Mouse (Mus musculus) hindbrain, embryonic 10.5 days (tissue): ENCODE results near the gene Apbb2. TPM values are rescaled to one million over a fixed set of nuclear protein-coding genes. Genes with fewer than 3 reads are reported as not detected.
A peak's percentile ranks its signal among the peaks of the same experiment; 100 is the strongest.

Source experiments
- DNase-seq: peaks from one replicate; pipeline ENCODE4 v3.0.0-alpha.2; 2017; ENCODE audit warnings: low spot score
- H3K27ac ChIP-seq: fragments of 300-500 bp; sonication (generic); 2 replicates; pipeline ENCODE4 v1.5.1; 2016; ENCODE audit warnings: mild to moderate bottlenecking, moderate library complexity
- H3K27me3 ChIP-seq: fragments of 300-500 bp; sonication (generic); 2 replicates; pipeline ENCODE4 v1.6.1; 2016; ENCODE audit warnings: mild to moderate bottlenecking; ENCODE audit not compliant: poor library complexity, insufficient read depth, severe bottlenecking
- H3K36me3 ChIP-seq: fragments of 300-500 bp; sonication (generic); 2 replicates; pipeline ENCODE4 v1.6.1; 2016; ENCODE audit warnings: mild to moderate bottlenecking, moderate library complexity
- H3K4me1 ChIP-seq: fragments of 300-500 bp; sonication (generic); replicated peaks from 2 replicates; pipeline ENCODE4 v1.6.1; 2016; ENCODE audit warnings: mild to moderate bottlenecking
- H3K4me3 ChIP-seq: fragments of 300-500 bp; sonication (generic); 2 replicates; pipeline ENCODE4 v1.5.1; 2016; ENCODE audit warnings: mild to moderate bottlenecking, moderate library complexity
- H3K9me3 ChIP-seq: fragments of 300-500 bp; sonication (generic); 2 replicates; pipeline ENCODE4 v1.6.1; 2016; ENCODE audit warnings: mild to moderate bottlenecking, moderate library complexity
- WGBS: fragments of 180-500 bp; shearing (Covaris S2); methylation state at CpG from one replicate; pipeline ENCODE4 v1.1.7; 2016; 5-methylcytosine and 5-hydroxymethylcytosine counted together
- polyA plus RNA-seq: library from polyadenylated mRNA; unstranded; fragments of >200 nt; fragmentation: Nextera tagmentation; extraction: Ambion mirVana; gene quantifications from 2 replicates; pipeline ENCODE4 v1.2.1, GENCODE M21; 2016

Apbb2 gene
- polyA plus RNA-seq, 1 experiment from 2014 or later: 44.4 TPM

DNA sequence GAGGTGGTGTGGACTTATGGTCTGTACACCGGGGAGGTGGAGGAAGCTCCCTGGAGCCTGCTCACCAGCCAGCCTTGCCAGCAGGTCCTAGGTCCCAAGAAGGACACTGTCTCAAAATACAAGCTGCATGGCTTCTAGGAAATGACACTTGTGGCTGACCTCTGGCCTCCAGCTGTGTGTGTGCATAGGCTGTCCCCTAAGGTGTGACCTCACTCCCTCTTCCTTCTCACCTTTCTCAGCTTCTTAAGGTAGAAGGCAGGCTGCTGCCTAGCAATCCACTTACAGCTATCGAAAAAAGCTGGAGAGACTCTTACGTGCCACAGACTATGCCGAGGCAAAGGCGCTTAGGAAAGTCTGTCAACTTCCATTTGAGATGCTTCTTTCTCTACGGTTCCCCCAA is 142.8 kb downstream of the Apbb2 start:
- H3K36me3 ChIP-seq: no peaks in the 10 kb centered on the region
- WGBS: 85% methylated on average over 6 of the region's 6 CpGs
- H3K27ac ChIP-seq: no peak overlapping the region
- DNase-seq: no peak
- no peaks in the 10 kb centered on the region for H3K27me3 ChIP-seq
- no peaks in the 10 kb centered on the region for H3K9me3 ChIP-seq
- peaks cover 15% of the 10 kb centered on the region for H3K4me1 ChIP-seq
- H3K4me3 ChIP-seq: no peak overlapping the region

DNA sequence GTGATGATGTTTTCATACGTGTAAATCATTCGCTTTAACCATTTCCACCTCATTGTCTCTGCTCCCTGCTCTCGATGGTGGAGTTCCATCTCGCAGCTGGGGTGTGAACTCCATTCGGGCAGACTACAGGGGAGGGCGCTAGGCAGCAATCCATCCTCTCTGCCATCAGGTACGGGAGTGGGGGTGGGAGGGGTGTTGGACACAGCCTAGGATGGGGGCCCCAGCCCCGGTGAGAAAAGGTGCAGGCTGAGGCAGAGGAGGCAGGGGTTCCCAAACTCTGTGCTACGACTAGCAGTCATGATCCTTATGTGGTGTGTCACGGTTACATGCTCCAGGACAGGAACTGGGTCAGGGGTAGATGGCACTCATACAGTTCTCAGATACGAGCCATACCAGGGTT is 144.4 kb downstream of the Apbb2 start:
- Histone ChIP-seq H3K27me3 (no peaks in the 10 kb centered on the region), H3K9me3 (no peaks in the 10 kb centered on the region), H3K27ac (peak overlapping the region; percentile 81), H3K4me3 (no peak overlapping the region), H3K36me3 (no peaks in the 10 kb centered on the region), H3K4me1 (peaks cover 15% of the 10 kb centered on the region)
- WGBS: 79% methylated on average over 11 of the region's 11 CpGs
- no peak for DNase-seq

DNA sequence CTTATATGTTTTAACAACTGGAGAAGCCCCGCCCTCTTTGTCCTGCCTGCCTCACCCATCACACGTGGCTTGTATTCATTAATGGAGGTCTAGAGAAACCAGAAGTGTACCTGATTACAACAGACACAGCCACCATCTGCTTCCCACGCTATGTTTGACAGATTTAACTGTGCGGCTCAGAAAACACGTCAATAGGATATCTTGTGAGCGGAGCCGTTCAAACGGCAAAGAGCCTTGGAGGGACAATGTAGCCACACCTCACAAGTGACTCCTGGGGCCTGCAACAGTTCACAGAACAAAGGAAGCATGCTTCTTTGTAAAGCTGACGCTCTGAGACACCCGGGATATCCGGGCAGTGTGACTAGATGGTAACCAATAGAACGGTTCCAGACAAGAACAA is 145.0 kb downstream of the Apbb2 start:
- H3K9me3 ChIP-seq: no peaks in the 10 kb centered on the region
- H3K4me1 ChIP-seq: peaks cover 15% of the 10 kb centered on the region
- no peaks in the 10 kb centered on the region for H3K36me3 ChIP-seq
- no peaks in the 10 kb centered on the region for H3K27me3 ChIP-seq
- H3K27ac ChIP-seq: peak overlapping the region; percentile 81
- H3K4me3 ChIP-seq: no peak overlapping the region
- WGBS: 34% methylated on average over 12 of the region's 12 CpGs
- peak; percentile 25 for DNase-seq

DNA sequence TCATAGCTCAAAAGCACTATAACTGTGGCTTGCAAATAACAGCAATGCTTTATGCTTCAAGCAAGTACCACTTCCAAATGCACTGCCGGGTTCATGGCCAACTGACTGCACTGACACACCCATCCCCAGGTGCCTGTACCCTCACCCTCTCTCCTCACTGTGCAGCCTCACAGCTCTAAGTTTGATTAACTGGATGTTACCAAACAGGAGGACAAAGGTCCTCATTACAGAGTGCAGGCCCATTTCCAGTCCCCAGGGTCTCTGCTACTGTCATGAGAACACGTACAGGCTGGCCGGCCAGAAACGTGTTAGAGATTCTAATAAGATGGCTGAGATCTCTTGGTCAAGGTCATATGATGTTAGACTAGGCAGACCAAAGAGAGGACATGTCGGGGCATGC is 147.7 kb downstream of the Apbb2 start:
- Histone ChIP-seq H3K4me3 (no peak overlapping the region), H3K27me3 (no peaks in the 10 kb centered on the region), H3K4me1 (peaks cover 12% of the 10 kb centered on the region), H3K36me3 (no peaks in the 10 kb centered on the region), H3K9me3 (no peaks in the 10 kb centered on the region), H3K27ac (no peak overlapping the region)
- DNase-seq: no peak
- 90% methylated on average over 5 of the region's 5 CpGs for WGBS

DNA sequence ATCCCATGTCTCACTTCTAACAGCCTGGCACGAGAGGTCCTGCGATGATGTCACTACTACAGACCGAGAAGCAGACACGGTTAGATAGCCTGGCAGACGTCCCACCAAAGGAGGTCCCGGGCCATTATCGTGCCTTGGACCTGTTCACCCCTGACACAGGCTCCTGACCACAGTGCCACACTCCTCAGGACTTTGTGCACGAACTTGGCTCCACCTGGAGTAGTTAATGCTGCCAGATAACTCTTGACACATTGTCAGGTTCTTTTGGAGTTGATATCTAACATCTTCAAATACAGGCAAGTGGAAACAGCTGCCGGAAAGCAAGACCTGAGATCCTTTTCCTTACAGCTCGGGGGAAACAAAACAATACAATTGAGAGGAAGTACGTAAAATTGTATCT is 148.9 kb downstream of the Apbb2 start:
- 89% methylated on average over 11 of the region's 11 CpGs for WGBS
- no peak for DNase-seq
- no peaks in the 10 kb centered on the region for H3K36me3 ChIP-seq

DNA sequence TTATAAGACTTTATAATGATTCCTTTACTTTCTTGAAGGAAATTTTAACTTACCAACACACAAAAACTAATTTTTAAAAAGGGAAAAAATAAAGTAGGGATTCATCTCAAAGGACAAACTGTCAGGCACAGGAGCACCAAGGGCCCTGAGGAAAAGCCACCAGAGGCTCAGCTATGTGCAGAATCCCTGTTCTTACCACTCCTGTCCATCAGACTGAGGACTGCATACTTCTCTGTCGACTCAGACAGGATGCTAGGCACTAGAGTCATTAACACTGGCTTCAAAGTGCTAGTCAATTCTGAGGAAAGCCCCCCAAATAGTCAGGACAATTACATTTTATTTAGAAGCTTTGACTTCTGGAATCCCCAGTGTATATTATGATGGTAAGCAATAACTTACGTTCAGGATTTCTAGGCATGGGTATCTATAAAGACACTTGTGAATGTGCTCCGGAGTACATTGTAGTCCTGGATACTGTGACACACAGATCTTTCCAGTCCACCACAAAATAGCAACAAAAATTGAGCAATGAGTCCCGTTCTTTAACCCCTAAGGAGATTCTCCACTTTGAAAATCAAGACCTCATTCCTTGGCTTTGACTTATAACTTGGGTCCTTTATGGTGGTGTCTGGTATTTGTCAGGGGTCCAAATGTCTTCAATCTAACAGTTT is 150.1 kb downstream of the Apbb2 start:
- Histone ChIP-seq H3K27ac (no peak overlapping the region), H3K27me3 (no peaks in the 10 kb centered on the region), H3K36me3 (no peaks in the 10 kb centered on the region), H3K9me3 (no peaks in the 10 kb centered on the region), H3K4me1 (peaks cover under 1% of the 10 kb centered on the region), H3K4me3 (no peak overlapping the region)
- no peak for DNase-seq
- WGBS: 89% methylated on average over 4 of the region's 4 CpGs

More for the DNA sequence above, 148.9 kb downstream of the Apbb2 start:
- Histone ChIP-seq H3K27me3 (no peaks in the 10 kb centered on the region), H3K9me3 (no peaks in the 10 kb centered on the region), H3K4me1 (peaks cover 12% of the 10 kb centered on the region), H3K27ac (no peak overlapping the region), H3K4me3 (no peak overlapping the region)

DNA sequence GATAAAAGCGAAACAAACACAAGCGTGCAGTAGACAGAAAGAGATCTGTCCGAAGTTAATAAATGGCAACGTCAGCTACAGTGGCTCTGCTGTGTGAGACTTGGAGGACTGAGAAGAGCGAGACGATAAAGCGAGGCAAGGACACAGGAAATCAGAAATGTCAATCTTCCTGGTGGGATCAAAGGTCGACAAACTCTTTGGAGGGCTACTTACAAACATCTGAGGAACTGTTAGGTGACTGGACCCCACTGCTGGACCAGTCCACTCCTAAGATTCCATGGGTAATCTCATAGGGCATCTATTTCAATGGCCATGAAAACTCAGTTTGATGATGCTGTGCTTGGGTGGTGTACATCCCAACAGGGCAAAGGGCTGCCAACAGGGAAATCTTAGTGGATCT is 155.9 kb downstream of the Apbb2 start:
- Histone ChIP-seq H3K4me1 (no peaks in the 10 kb centered on the region), H3K36me3 (peaks cover 8% of the 10 kb centered on the region), H3K27ac (no peak overlapping the region), H3K27me3 (no peaks in the 10 kb centered on the region), H3K4me3 (no peak overlapping the region), H3K9me3 (no peaks in the 10 kb centered on the region)
- 77% methylated on average over 8 of the region's 8 CpGs for whole genome bisulfite sequencing
- DNase-seq: no peak

DNA sequence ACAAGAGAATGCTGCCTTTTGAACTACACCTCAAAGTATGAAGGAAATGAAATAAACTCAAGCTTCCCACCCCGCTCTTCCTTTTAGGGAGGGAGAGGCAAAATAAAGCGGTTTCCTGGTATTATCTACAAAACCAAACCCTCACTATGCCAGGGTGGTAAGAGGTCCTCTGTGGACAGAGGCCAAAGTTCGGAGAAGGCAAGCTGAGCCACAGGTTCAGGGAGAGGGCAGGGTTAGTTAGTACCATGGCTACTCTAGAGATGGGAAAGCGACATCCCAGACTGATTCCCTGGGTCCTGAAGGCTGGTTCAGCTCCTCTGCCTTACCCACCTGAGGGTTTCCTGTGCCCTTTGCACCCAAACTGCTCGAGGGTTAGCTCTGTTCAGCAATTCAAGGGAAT is 159.7 kb downstream of the Apbb2 start:
- Histone ChIP-seq H3K9me3 (no peaks in the 10 kb centered on the region), H3K4me3 (no peak overlapping the region), H3K4me1 (no peaks in the 10 kb centered on the region), H3K36me3 (peaks cover 8% of the 10 kb centered on the region), H3K27me3 (no peaks in the 10 kb centered on the region), H3K27ac (no peak overlapping the region)
- 83% methylated on average over 5 of the region's 5 CpGs for WGBS
- DNase-seq: no peak

DNA sequence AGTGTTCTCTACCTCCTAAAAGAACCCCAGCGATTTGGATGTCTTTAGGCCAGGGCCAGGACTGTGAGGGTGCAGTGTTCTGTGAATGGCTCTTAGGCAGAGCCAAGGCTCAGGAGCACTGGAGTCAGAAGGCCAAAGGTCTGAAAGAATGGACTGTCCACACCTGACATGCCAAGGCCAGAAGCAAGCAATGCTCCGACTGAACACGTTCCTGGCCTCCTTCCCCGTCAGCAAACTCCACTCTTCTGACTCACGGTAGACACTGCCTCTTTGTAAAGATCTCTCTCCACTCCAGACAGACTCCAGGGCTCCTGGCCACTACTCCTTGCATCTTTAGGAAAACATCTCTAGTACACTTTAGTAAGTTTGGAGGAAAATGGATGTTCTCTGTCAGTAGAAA is 163.3 kb downstream of the Apbb2 start:
- WGBS: 91% methylated on average over 5 of the region's 5 CpGs
- Histone ChIP-seq H3K27me3 (no peaks in the 10 kb centered on the region), H3K9me3 (no peaks in the 10 kb centered on the region), H3K27ac (no peak overlapping the region), H3K4me1 (no peaks in the 10 kb centered on the region), H3K4me3 (no peak overlapping the region), H3K36me3 (peaks cover 16% of the 10 kb centered on the region)
- DNase-seq: no peak

DNA sequence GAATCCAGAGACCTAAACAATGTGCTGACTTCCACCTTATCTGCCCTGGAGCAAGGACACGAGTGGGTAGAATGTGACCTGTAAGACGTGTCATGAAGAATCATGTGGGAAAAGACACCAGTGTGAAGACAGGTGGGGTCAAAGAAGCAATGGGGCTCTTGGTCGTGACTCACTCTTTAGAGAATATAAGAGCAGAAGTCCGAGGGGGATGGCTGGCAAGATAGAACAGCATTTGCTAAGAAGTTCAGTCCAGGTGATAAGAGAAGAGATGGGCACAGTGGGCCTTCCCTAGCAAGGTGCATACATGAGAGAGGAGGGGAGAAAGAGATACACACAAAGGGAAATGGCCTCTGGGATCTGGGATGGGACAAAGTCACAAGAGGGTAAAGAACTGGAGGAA is 163.8 kb downstream of the Apbb2 start:
- Histone ChIP-seq H3K4me1 (no peaks in the 10 kb centered on the region), H3K27ac (no peak overlapping the region), H3K27me3 (no peaks in the 10 kb centered on the region), H3K9me3 (no peaks in the 10 kb centered on the region), H3K36me3 (peaks cover 20% of the 10 kb centered on the region), H3K4me3 (no peak overlapping the region)
- no peak for DNase-seq
- WGBS: 86% methylated on average over 4 of the region's 4 CpGs

DNA sequence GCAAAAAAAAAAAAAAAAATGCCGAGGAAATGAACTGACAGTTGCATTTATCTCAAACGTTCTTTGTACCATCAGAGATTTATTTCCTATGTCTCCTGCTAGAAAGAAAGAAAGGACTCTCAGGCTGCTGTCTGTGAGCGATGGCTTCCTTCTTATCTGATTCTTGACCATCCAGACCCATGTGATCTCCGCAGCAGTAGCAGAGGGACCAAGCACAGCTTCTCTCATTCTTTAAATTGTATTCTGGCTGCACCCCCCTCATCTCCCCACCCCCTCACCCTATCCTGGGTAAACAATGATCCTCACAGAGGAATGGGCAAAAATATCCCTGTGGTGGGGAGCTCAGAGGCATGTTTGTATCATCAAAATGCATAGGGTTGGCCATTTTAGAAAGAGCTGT is 165.5 kb downstream of the Apbb2 start:
- 88% methylated on average over 4 of the region's 4 CpGs for WGBS
- Histone ChIP-seq H3K36me3 (peaks cover 20% of the 10 kb centered on the region), H3K4me1 (no peaks in the 10 kb centered on the region), H3K27me3 (no peaks in the 10 kb centered on the region), H3K4me3 (no peak overlapping the region), H3K27ac (no peak overlapping the region), H3K9me3 (no peaks in the 10 kb centered on the region)
- DNase-seq: no peak

DNA sequence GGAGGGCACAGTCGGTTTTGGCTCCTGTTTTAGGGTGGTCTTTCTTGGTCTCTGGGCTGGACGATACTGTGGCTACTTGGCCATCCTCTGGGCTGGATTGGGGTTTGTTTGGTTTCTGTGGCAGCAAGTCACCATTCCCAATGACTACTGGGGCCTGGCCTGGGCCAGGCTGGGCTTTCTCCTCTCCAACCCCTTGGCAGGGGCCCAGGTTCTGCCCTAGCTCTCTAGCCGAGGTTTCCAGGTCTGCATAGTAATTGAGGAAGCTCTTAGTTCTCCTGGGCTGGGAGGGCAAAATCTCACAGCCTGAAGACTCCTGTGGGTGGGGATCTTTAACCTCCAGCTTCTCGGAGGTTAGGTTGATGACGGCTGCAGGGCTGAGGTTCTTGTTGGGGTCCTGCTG is 167.0 kb downstream of the Apbb2 start:
- WGBS: 86% methylated on average over 5 of the region's 5 CpGs
- no peak overlapping the region for H3K27ac ChIP-seq
- no peaks in the 10 kb centered on the region for H3K27me3 ChIP-seq
- H3K4me1 ChIP-seq: no peaks in the 10 kb centered on the region
- DNase-seq: no peak
- H3K9me3 ChIP-seq: no peaks in the 10 kb centered on the region
- peaks cover 20% of the 10 kb centered on the region for H3K36me3 ChIP-seq
- H3K4me3 ChIP-seq: no peak overlapping the region

DNA sequence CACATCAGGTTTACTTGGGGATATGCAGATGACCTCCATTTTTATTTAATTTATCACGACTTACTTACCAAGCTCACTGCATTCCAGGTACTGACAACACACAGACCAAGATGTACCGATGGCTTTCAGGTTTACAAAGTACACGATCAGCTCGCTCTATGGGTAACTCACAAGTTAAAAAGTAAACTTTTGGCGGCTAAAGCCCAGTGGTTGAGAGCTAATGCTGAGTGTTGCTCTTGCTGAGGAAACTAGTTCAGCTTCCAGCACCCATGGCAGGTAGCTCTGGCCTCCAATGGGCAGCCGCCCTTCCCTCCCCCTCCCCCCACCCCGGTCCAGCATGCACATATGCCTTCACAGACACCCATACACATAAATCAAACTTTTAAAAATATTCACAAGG is 173.1 kb downstream of the Apbb2 start:
- no peaks in the 10 kb centered on the region for H3K27me3 ChIP-seq
- 0 out of 2 replicates have a peak, but pooled peaks cover 4% of the 10 kb centered on the region for H3K4me1 ChIP-seq
- H3K4me3 ChIP-seq: no peak overlapping the region
- no peak overlapping the region for H3K27ac ChIP-seq
- WGBS: 92% methylated on average over 7 of the region's 7 CpGs
- DNase-seq: no peak
- peaks cover 6% of the 10 kb centered on the region; the same call in 1 of the 2 replicates for H3K36me3 ChIP-seq
- no peaks in the 10 kb centered on the region for H3K9me3 ChIP-seq

DNA sequence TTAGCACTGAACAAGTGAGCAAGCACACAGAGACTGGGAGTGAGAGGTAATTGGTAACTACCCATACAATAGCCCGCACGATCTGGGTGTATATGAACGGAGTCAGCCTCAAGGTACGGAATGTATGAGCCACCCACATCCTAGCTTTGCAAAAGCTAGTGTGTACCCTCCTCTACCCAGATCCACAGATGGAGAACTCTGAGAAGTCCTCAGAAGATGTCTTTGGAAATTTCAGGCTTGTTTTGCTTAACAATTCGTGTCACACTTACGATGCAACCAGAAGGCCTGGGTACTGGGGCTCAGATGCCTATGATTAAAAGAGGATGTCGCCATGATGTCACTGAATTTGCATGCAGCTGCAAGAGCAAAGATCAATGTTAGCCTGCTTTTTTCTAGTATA is 176.3 kb downstream of the Apbb2 start:
- Histone ChIP-seq H3K4me1 (0 out of 2 replicates have a peak, but pooled peaks cover 4% of the 10 kb centered on the region), H3K27ac (no peak overlapping the region), H3K27me3 (no peaks in the 10 kb centered on the region), H3K4me3 (no peak overlapping the region), H3K36me3 (no peaks in the 10 kb centered on the region), H3K9me3 (no peaks in the 10 kb centered on the region)
- 80% methylated on average over 7 of the region's 7 CpGs for WGBS
- DNase-seq: no peak
